ENCODE assay signal across 26 mouse cellular contexts in the genomic region with DNA sequence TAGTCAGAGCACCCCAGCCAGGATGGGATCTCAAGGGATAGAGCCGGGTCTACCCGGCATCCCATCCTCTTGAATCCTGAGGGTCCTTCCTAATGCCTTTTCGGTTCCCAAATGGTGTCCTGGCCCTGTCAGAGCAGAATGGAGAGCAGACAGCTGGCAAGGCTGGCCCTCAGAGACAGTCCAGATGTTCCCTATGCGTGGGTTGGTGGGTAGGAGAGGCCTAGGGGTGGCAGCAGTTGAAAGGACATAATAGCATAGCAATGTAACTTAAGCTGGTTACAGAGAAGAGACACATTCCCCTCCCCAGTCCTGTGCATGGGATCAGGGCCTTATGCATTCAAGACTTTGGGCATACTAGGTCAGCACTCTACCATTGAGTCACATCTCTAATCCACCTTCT. TPM values are rescaled to one million over a fixed set of nuclear protein-coding genes. Genes with fewer than 3 reads are reported as not detected.
DNase-seq lines count a peak whose midpoint lies in the region; ATAC-seq and TF ChIP-seq lines count a peak whose summit lies in the region.
"Had no signal": no experiment of that assay in that cellular context is flagged by ENCODE, and none has a peak within 500 bp of the region (broad histone marks: within the 10 kb centered on the region; RNA-seq: fewer than 3 reads in every experiment).

No protein-coding gene starts in this region.

- H3K27me3 ChIP-seq in forebrain, embryonic 10.5 days (ENCODE audit: poor library complexity, severe bottlenecking) = no peaks in the 10 kb centered on the region
- H3K27me3 ChIP-seq in forebrain, embryonic 16.5 days (replicated peaks; ENCODE audit: control insufficient read depth, insufficient read depth, low read length) = no peaks in the 10 kb centered on the region
- H3K27me3 ChIP-seq in heart, postnatal 0 days (ENCODE audit: control insufficient read depth, insufficient read depth, low read length) = no peaks in the 10 kb centered on the region
- no peaks in the 10 kb centered on the region for H3K27me3 ChIP-seq in kidney, postnatal 0 days (ENCODE audit: insufficient read depth, low read length)
- no peaks in the 10 kb centered on the region for H3K27me3 ChIP-seq in myocyte (ENCODE audit: control insufficient read depth, insufficient read depth, insufficient read length)
- H3K27me3 ChIP-seq: embryonic facial prominence, embryonic 13.5 days; heart, embryonic 12.5 days; intestine, embryonic 15.5 days; limb, embryonic 13.5 days; neural tube, embryonic 12.5 days; stomach, embryonic 15.5 days had no signal

- H3K79me2 ChIP-seq in myocyte (ENCODE audit: control insufficient read depth, insufficient read depth) = no peaks in the 10 kb centered on the region

- no peak for ATAC-seq in forebrain, embryonic 16.5 days
- ATAC-seq in heart, postnatal 0 days (ENCODE audit: insufficient read depth, low read depth) = no peak
- ATAC-seq in kidney, postnatal 0 days (replicated peaks; ENCODE audit: low FRiP score, low read depth) = no peak
- ATAC-seq: intestine, embryonic 15.5 days; liver, embryonic 12.5 days had no signal

- TF ChIP-seq EP300 in heart, postnatal 0 days (IDR thresholded peaks at IDR 0.05; ENCODE audit: low read depth) = no peak

- 86% methylated on average over 4 of the region's 4 CpGs for WGBS in forebrain, embryonic 10.5 days
- WGBS in forebrain, embryonic 16.5 days = 83% methylated on average over 4 of the region's 4 CpGs
- WGBS in heart, postnatal 0 days = 81% methylated on average over 4 of the region's 4 CpGs
- WGBS in kidney, postnatal 0 days = 48% methylated on average over 4 of the region's 4 CpGs

- H3K4me3 ChIP-seq in forebrain, embryonic 10.5 days = no peak overlapping the region
- no peak overlapping the region for H3K4me3 ChIP-seq in forebrain, embryonic 16.5 days (replicated peaks; ENCODE audit: low read length)
- H3K4me3 ChIP-seq in heart, postnatal 0 days (ENCODE audit: low read depth, low read length) = no peak overlapping the region
- no peak overlapping the region for H3K4me3 ChIP-seq in kidney, postnatal 0 days (replicated peaks; ENCODE audit: low read depth, low read length)
- H3K4me3 ChIP-seq in myocyte = no peak overlapping the region
- H3K4me3 ChIP-seq: embryonic facial prominence, embryonic 13.5 days; gastrocnemius, adult 2 months; heart, embryonic 12.5 days; intestine, embryonic 15.5 days; limb, embryonic 13.5 days; liver, embryonic 12.5 days; neural tube, embryonic 12.5 days; stomach, embryonic 15.5 days had no signal

- no peak overlapping the region for H3ac ChIP-seq in myocyte (ENCODE audit: control insufficient read depth, insufficient read length)

- H3K9ac ChIP-seq in forebrain, embryonic 16.5 days (replicated peaks; ENCODE audit: low read depth, low read length) = no peak overlapping the region
- H3K9ac ChIP-seq in heart, postnatal 0 days (replicated peaks; ENCODE audit: low read depth, low read length) = no peak overlapping the region
- no peak overlapping the region for H3K9ac ChIP-seq in kidney, postnatal 0 days (ENCODE audit: low read depth, low read length)
- H3K9ac ChIP-seq: intestine, embryonic 15.5 days; limb, embryonic 13.5 days; liver, embryonic 12.5 days; neural tube, embryonic 12.5 days; stomach, embryonic 15.5 days had no signal

- peaks cover 47% of the 10 kb centered on the region for H3K4me1 ChIP-seq in forebrain, embryonic 10.5 days
- H3K4me1 ChIP-seq in forebrain, embryonic 16.5 days (replicated peaks; ENCODE audit: control insufficient read depth, insufficient read depth, low read length) = peaks cover 6% of the 10 kb centered on the region; the same call in 1 of the 2 replicates
- H3K4me1 ChIP-seq in heart, postnatal 0 days (ENCODE audit: control insufficient read depth, insufficient read depth) = peaks cover 29% of the 10 kb centered on the region
- 0 out of 2 replicates have a peak, but pooled peaks cover 3% of the 10 kb centered on the region for H3K4me1 ChIP-seq in kidney, postnatal 0 days (replicated peaks; ENCODE audit: insufficient read depth, low read length)
- H3K4me1 ChIP-seq: liver, embryonic 12.5 days had no signal

- no peaks in the 10 kb centered on the region for H3K9me3 ChIP-seq in forebrain, embryonic 10.5 days
- H3K9me3 ChIP-seq in forebrain, embryonic 16.5 days (ENCODE audit: control insufficient read depth, low read length) = no peaks in the 10 kb centered on the region
- H3K9me3 ChIP-seq in heart, postnatal 0 days (replicated peaks; ENCODE audit: control insufficient read depth, low read length) = no peaks in the 10 kb centered on the region
- H3K9me3 ChIP-seq in kidney, postnatal 0 days (replicated peaks; ENCODE audit: low read length) = no peaks in the 10 kb centered on the region
- H3K9me3 ChIP-seq: embryonic facial prominence, embryonic 13.5 days; heart, embryonic 12.5 days; intestine, embryonic 15.5 days; limb, embryonic 13.5 days; liver, embryonic 12.5 days; neural tube, embryonic 12.5 days; stomach, embryonic 15.5 days had no signal

- peaks cover 31% of the 10 kb centered on the region for H3K36me3 ChIP-seq in forebrain, embryonic 10.5 days (replicated peaks)
- 0 out of 2 replicates have a peak, but pooled peaks cover 4% of the 10 kb centered on the region for H3K36me3 ChIP-seq in forebrain, embryonic 16.5 days (ENCODE audit: control insufficient read depth, insufficient read depth)
- peaks cover 26% of the 10 kb centered on the region; the same call in 1 of the 2 replicates for H3K36me3 ChIP-seq in heart, postnatal 0 days (replicated peaks; ENCODE audit: control insufficient read depth, insufficient read depth, low read length)
- H3K36me3 ChIP-seq in kidney, postnatal 0 days (ENCODE audit: insufficient read depth, low read length) = 0 out of 2 replicates have a peak, but pooled peaks cover 3% of the 10 kb centered on the region
- no peaks in the 10 kb centered on the region for H3K36me3 ChIP-seq in myocyte (ENCODE audit: control insufficient read depth, insufficient read depth)
- H3K36me3 ChIP-seq: embryonic facial prominence, embryonic 13.5 days; intestine, embryonic 15.5 days; limb, embryonic 13.5 days; liver, embryonic 12.5 days; stomach, embryonic 15.5 days had no signal

- TF ChIP-seq CTCF in heart, postnatal 0 days (IDR thresholded peaks at IDR 0.05; ENCODE audit: low read depth) = no peak
- no peak for TF ChIP-seq CTCF in kidney, postnatal 0 days (IDR thresholded peaks at IDR 0.05; ENCODE audit: low read depth)

- H3K27ac ChIP-seq in forebrain, embryonic 10.5 days = peak overlapping the region; percentile 30; the same call in 1 of the 2 replicates
- no peak overlapping the region for H3K27ac ChIP-seq in forebrain, embryonic 16.5 days (ENCODE audit: low read length)
- H3K27ac ChIP-seq in heart, postnatal 0 days (ENCODE audit: low read depth) = 0 out of 2 replicates have a peak overlapping the region, but pooled peaks have one; percentile 77
- H3K27ac ChIP-seq in kidney, postnatal 0 days = no peak overlapping the region
- H3K27ac ChIP-seq: embryonic facial prominence, embryonic 13.5 days; gastrocnemius, adult 2 months; limb, embryonic 13.5 days; liver, embryonic 12.5 days; stomach, embryonic 15.5 days had no signal

- no peak overlapping the region for H3K4me2 ChIP-seq in forebrain, embryonic 16.5 days (ENCODE audit: low read length)
- H3K4me2 ChIP-seq in heart, postnatal 0 days (ENCODE audit: low read depth, low read length) = no peak overlapping the region
- no peak overlapping the region for H3K4me2 ChIP-seq in kidney, postnatal 0 days (ENCODE audit: low read length)
- H3K4me2 ChIP-seq in myocyte (ENCODE audit: low read depth) = no peak overlapping the region
- H3K4me2 ChIP-seq: embryonic facial prominence, embryonic 13.5 days; heart, embryonic 12.5 days; intestine, embryonic 15.5 days; limb, embryonic 13.5 days; liver, embryonic 12.5 days; neural tube, embryonic 12.5 days; stomach, embryonic 15.5 days had no signal

- DNase-seq in forebrain, embryonic 10.5 days (ENCODE audit: extremely low spot score, low spot score) = no peak
- DNase-seq in heart, postnatal 0 days (ENCODE audit: low spot score) = no peak
- DNase-seq in heart, adult 8-10 months (ENCODE audit: low spot score) = no peak
- DNase-seq in kidney, postnatal 0 days (ENCODE audit: low spot score) = peak; percentile 65
- DNase-seq in kidney, adult 9 months = no peak
- DNase-seq in spleen, postnatal 36 days (ENCODE audit: low spot score in 2 of 2) = no peak
- DNase-seq: adrenal gland, postnatal 10 days; gastrocnemius, adult 2 months; heart, postnatal 4 days; kidney, postnatal 25 days; layer of hippocampus, postnatal 36 days; lung, adult 18-20 months; lung, postnatal 10 days; midbrain, embryonic 14.5 days; right cerebral cortex, adult 18-20 months; right cerebral cortex, postnatal 4 days; thymus, postnatal 25 days had no signal

- no peak for TF ChIP-seq POLR2A in myocyte (IDR thresholded peaks at IDR 0.05; ENCODE audit: insufficient read length, low read depth)

TF ChIP-seq in myocyte, 11 proteins besides CTCF, POLR2A, EP300 and RAD21:
- TF ChIP-seq MAX (IDR thresholded peaks at IDR 0.05; ENCODE audit: low read depth) = no peak
- peak in 2 of 3 experiments; percentile 27 to 76 for TF ChIP-seq MYOD1 (IDR thresholded peaks at IDR 0.05; ENCODE audit: control insufficient read depth in 1 of 3, insufficient read length in 2 of 3, low read depth in 2 of 3)
TF ChIP-seq in myocyte: peak in this region for 1.

RNA-seq across cellular contexts. Expression of gene Gdpd5, which starts 14.2 kb away (rescaled TPM):
- polyA plus RNA-seq in forebrain, embryonic 10.5 days (2016; fragmentation: Nextera tagmentation; extraction: Ambion mirVana) = 12.7 and 15.9 TPM in 2 replicates
- 45.2 and 48.0 TPM in 2 replicates for polyA plus RNA-seq in forebrain, embryonic 16.5 days (2015; fragmentation: Nextera tagmentation; extraction: Ambion mirVana)
- total RNA-seq in heart, postnatal 0 days (2014; rRNA removed; ENCODE audit: low replicate concordance) = 35.9 and 47.8 TPM in 2 replicates
- 24.4 and 28.9 TPM in 2 replicates for polyA plus RNA-seq in heart, postnatal 0 days (2015; fragmentation: Nextera tagmentation; extraction: Ambion mirVana)
- total RNA-seq in heart, adult 8-10 months (2022) = 10 to 100 TPM; 19.7 to 30.7 (median 24.3) TPM
- 11.8 and 13.5 TPM in 2 replicates for polyA plus RNA-seq in kidney, postnatal 0 days (2015; fragmentation: Nextera tagmentation; extraction: Ambion mirVana)
- 9.5 TPM for polyA plus RNA-seq in myocyte (2012; fragmentation: generic; extraction: Trizol)

RNA-seq across cellular contexts. Expression of gene Serpinh1, which starts 42.3 kb away (rescaled TPM):
- polyA plus RNA-seq in forebrain, embryonic 10.5 days (2016; fragmentation: Nextera tagmentation; extraction: Ambion mirVana) = 825 and 923 TPM in 2 replicates
- 201 and 257 TPM in 2 replicates for polyA plus RNA-seq in forebrain, embryonic 16.5 days (2015; fragmentation: Nextera tagmentation; extraction: Ambion mirVana)
- total RNA-seq in heart, postnatal 0 days (2014; rRNA removed; ENCODE audit: low replicate concordance) = 811 and 864 TPM in 2 replicates
- 522 and 571 TPM in 2 replicates for polyA plus RNA-seq in heart, postnatal 0 days (2015; fragmentation: Nextera tagmentation; extraction: Ambion mirVana)
- 100 to 1,000 TPM; 129 to 268 (median 205) TPM for total RNA-seq in heart, adult 8-10 months (2022)
- 819 and 983 TPM in 2 replicates for polyA plus RNA-seq in kidney, postnatal 0 days (2015; fragmentation: Nextera tagmentation; extraction: Ambion mirVana)
- 1,713 TPM for polyA plus RNA-seq in myocyte (2012; fragmentation: generic; extraction: Trizol)

Comparison
In these comparisons a context has a peak if more than half of its experiments do, and no peak if none do; other contexts are left out.
1. H3K27ac ChIP-seq: peak in forebrain, embryonic 10.5 days (single experiment) and heart, postnatal 0 days (single experiment); none in forebrain, embryonic 16.5 days (single experiment) and kidney, postnatal 0 days (single experiment).